Mouse (Mus musculus) induced T-regulatory cell, adult 2 months (primary cell): ENCODE measurements at regions not wholly inside any gene's neighbourhood (a gene's known extent, or its start where the extent isn't known, plus 50 kb on each side); places are given as distances from the start of the nearest gene placed in this dataset.

ENCODE experiments used
- DNase-seq: peaks from one replicate; pipeline ENCODE4 v3.0.0-alpha.2; 2012; ENCODE audit warnings: low read depth

- peak; percentile 22 for DNase-seq
These were observed 1435.0 kb downstream of the Slc22a22 start for GRCm38 (mm10) chr15:56042449-56042848.

- no peak for DNase-seq
These were observed 1447.4 kb downstream of the Slc22a22 start for GRCm38 (mm10) chr15:56030007-56030406.

GRCm38 (mm10) chr15:56027197-56027818 is 1450.1 kb downstream of the Slc22a22 start:
- no peak for DNase-seq

GRCm38 (mm10) chr15:56024705-56025104 is 1452.7 kb downstream of the Slc22a22 start:
- no peak for DNase-seq

- no peak for DNase-seq
These were observed 1453.5 kb downstream of the Slc22a22 start for GRCm38 (mm10) chr15:56023862-56024484.

- no peak for DNase-seq
These were observed 1455.1 kb downstream of the Slc22a22 start for GRCm38 (mm10) chr15:56022315-56022714.

GRCm38 (mm10) chr15:56018141-56018540 is 1459.3 kb downstream of the Slc22a22 start:
- DNase-seq, result no peak

GRCm38 (mm10) chr15:56017561-56017960 is 1459.9 kb downstream of the Slc22a22 start:
- DNase-seq, result no peak

- DNase-seq, result no peak
These were observed 1461.4 kb downstream of the Slc22a22 start for GRCm38 (mm10) chr15:56016070-56016469.

- no peak for DNase-seq
These were observed 1463.3 kb downstream of the Slc22a22 start for GRCm38 (mm10) chr15:56014059-56014620.

GRCm38 (mm10) chr15:56008603-56009174 is 1468.7 kb downstream of the Slc22a22 start:
- DNase-seq, result no peak

GRCm38 (mm10) chr15:56007376-56007775 is 1470.0 kb downstream of the Slc22a22 start:
- no peak for DNase-seq

- DNase-seq, result no peak
These were observed 1472.1 kb downstream of the Slc22a22 start for GRCm38 (mm10) chr15:56005361-56005760.

GRCm38 (mm10) chr15:56003921-56004320 is 1473.5 kb downstream of the Slc22a22 start:
- no peak for DNase-seq

- no peak for DNase-seq
These were observed 1477.8 kb downstream of the Slc22a22 start for GRCm38 (mm10) chr15:55999605-56000004.

- peak; percentile 3 for DNase-seq
These were observed 1479.4 kb downstream of the Slc22a22 start for GRCm38 (mm10) chr15:55997977-55998376.

GRCm38 (mm10) chr15:55994680-55995079 is 1482.7 kb downstream of the Slc22a22 start:
- DNase-seq, result no peak

- DNase-seq, result no peak
These were observed 1501.6 kb downstream of the Slc22a22 start for GRCm38 (mm10) chr15:55975843-55976242.

GRCm38 (mm10) chr15:55966780-55967179 is 1510.6 kb downstream of the Slc22a22 start:
- no peak for DNase-seq

- no peak for DNase-seq
These were observed 1512.1 kb downstream of the Slc22a22 start for GRCm38 (mm10) chr15:55965296-55965695.

- no peak for DNase-seq
These were observed 1515.3 kb downstream of the Slc22a22 start for GRCm38 (mm10) chr15:55962093-55962492.
